Mouse (Mus musculus) heart, adult 2 months (tissue): ENCODE data around the gene Pcsk5. TPM values are rescaled to one million over a fixed set of nuclear protein-coding genes. Genes with fewer than 3 reads are reported as not detected.

ENCODE experiments used
- DNase-seq, 2 experiments: peaks; one replicate each; pipeline ENCODE4 v3.0.0; 2021
- H3K27ac ChIP-seq: fragments of 200-600 bp; 2 replicates; pipeline ENCODE4 v1.8.1; 2022
- H3K27me3 ChIP-seq: fragments of 200-500 bp; 2 replicates; pipeline ENCODE4 v1.6.1; 2012; ENCODE audit warnings: mild to moderate bottlenecking, low read length, inconsistent platforms, mixed read lengths; ENCODE audit not compliant: control insufficient read depth, insufficient read depth
- H3K36me3 ChIP-seq: fragments of 200-500 bp; 2 replicates; pipeline ENCODE4 v1.6.1; 2012; ENCODE audit warnings: low read length, inconsistent platforms; ENCODE audit not compliant: control insufficient read depth, insufficient read depth
- H3K4me1 ChIP-seq: fragments of 200-500 bp; 2 replicates; pipeline ENCODE4 v1.6.1; 2011; ENCODE audit warnings: low read length; ENCODE audit not compliant: control insufficient read depth, insufficient read depth
- H3K4me3 ChIP-seq: fragments of 200-600 bp; 2 replicates; pipeline ENCODE4 v1.8.1; 2022
- H3K79me2 ChIP-seq: fragments of 200-500 bp; replicated peaks from 2 replicates; pipeline ENCODE4 v1.6.1; 2012; ENCODE audit warnings: mild to moderate bottlenecking, inconsistent platforms, low read length, moderate library complexity, mixed read lengths; ENCODE audit not compliant: control insufficient read depth, insufficient read depth
- H3K9ac ChIP-seq: fragments of 200-500 bp; 2 replicates; pipeline ENCODE4 v1.6.1; 2012; ENCODE audit warnings: low read depth, mild to moderate bottlenecking, control low read depth, inconsistent platforms, low read length, mixed read lengths
- CTCF ChIP-seq: fragments of 200-600 bp; IDR thresholded peaks from 2 replicates; pipeline ENCODE4 v1.8.1; 2022; ENCODE audit warnings: antibody characterized with exemption, mild to moderate bottlenecking, moderate library complexity
- EP300 ChIP-seq: fragments of 200-500 bp; IDR thresholded peaks from 2 replicates; pipeline ENCODE4 v1.6.1; 2011; ENCODE audit warnings: low read depth, low read length, control low read depth; ENCODE audit not compliant: insufficient read depth
- POLR2A ChIP-seq: fragments of 200-500 bp; IDR thresholded peaks from 2 replicates; pipeline ENCODE4 v1.6.1; 2011; ENCODE audit warnings: mild to moderate bottlenecking, low read depth, low read length, control low read depth; ENCODE audit not compliant: insufficient read depth
- WGBS: fragments of 180-500 bp; shearing (Covaris S2); methylation state at CpG from one replicate; pipeline ENCODE4 v1.1.7; 2018; 5-methylcytosine and 5-hydroxymethylcytosine counted together
- intact Hi-C: fragments of 180-260 bp; cut with DNase I; formaldehyde crosslinking; loops from one replicate; pipeline ENCODE4 v1.15.1; 2025
- polyA plus RNA-seq: library from polyadenylated mRNA; depleted of rRNA; stranded (reverse); fragments of >200 nt; gene quantifications from 2 replicates; pipeline ENCODE4 v1.2.3, GENCODE M21; 2012
- total RNA-seq, 2 experiments: library from RNA; stranded (reverse); gene quantifications; 2 replicates each; pipeline ENCODE4 v1.2.3; 2021

Pcsk5 gene
- total and polyA plus RNA-seq, 3 experiments, result 1.5 to 2.8 (median 1.9) TPM

DNA sequence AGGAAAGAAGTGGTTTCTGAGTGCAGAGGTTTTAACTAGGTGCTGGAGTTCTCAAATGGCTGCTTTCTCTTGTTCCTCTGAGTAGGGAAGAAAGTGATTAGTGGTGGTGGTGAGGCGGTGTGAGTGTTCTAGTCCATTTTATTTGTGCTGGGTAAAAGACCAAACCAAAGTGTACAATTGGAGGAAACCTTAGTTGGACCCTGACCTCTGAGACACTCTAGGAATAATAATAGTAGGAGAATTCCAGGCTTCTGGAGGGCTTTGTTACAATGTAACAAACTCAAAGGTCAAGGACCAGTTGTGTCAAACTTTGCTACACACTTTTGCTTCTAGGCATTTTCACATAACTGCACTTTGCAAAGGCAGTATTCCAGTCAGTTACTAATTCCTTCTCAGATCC is 400.8 kb downstream of the Pcsk5 start:
- H3K27me3 ChIP-seq, result no peaks in the 10 kb centered on the region
- TF ChIP-seq EP300, result no peak
- H3K9ac ChIP-seq, result no peak overlapping the region
- WGBS, result 61% methylated on average over 1 of the region's 1 CpGs
- no peaks in the 10 kb centered on the region for H3K4me1 ChIP-seq
- intact Hi-C loops, result no loop called here
- no peaks in the 10 kb centered on the region for H3K79me2 ChIP-seq
- DNase-seq, result no peak
- no peak overlapping the region for H3K27ac ChIP-seq
- no peaks in the 10 kb centered on the region for H3K36me3 ChIP-seq
- H3K4me3 ChIP-seq, result no peak overlapping the region

DNA sequence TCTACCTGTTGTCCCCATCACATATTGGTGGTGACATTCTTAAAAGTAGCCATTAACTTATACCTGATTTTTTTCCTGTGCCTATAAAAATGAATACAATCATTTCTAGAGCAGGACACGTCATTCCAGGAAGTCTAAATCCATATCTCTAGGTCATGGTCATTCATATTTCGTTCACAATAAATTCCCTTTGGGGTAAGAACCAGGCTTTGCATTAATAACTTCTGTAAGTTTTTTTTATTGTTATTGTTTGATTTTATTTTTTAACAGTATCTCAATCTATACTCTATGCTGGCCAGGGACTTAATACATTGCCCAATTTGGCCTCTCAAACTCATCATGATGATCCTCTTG is 408.9 kb downstream of the Pcsk5 start:
- intact Hi-C loops, result no loop called here

DNA sequence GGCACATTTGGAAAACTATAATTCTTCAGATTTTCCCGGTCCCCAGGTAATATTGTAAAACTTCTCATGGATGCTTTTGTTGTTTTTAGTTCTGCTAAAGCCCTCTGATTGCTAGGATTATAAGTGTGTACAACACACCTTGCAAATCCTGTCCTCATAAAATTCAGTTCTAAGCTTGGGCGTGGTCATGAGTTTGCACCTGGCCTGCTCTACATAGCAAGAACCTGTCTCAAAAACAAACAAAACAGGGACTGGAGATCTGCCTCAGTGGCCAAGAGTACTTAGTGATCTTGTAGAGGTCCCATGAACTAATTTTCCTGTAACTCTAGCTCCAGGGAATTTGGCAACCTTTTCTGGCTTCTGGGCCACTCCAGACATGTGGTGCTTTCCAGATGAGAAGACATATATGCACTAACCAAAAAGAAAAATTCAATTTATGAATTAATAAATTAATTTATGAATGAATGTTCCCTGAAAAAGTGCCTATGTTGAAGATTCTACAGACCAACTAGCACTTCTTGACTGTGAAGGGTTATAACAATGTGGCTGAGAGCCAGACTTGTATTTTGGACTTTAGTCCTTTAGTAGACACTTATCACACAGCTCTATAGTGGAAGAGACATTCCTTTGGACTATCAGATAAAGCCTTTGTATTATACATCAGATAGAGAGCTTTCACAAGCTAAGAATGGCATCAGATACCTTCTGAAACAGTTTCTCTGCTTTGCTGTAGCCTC is 409.4 kb downstream of the Pcsk5 start:
- DNase-seq, result no peak
- no peak for TF ChIP-seq EP300
- no peak for TF ChIP-seq POLR2A
- no peak for TF ChIP-seq CTCF
- Histone ChIP-seq H3K4me3 (no peak overlapping the region), H3K4me1 (no peaks in the 10 kb centered on the region), H3K36me3 (no peaks in the 10 kb centered on the region), H3K27ac (no peak overlapping the region), H3K27me3 (no peaks in the 10 kb centered on the region), H3K9ac (no peak overlapping the region), H3K79me2 (no peaks in the 10 kb centered on the region)
- intact Hi-C loops, result no loop called here
- WGBS, result 87% methylated on average over 2 of the region's 2 CpGs

More for the DNA sequence above, 408.9 kb downstream of the Pcsk5 start:
- WGBS, result 52% methylated on average over 2 of the region's 2 CpGs
- Histone ChIP-seq H3K36me3 (no peaks in the 10 kb centered on the region), H3K27me3 (no peaks in the 10 kb centered on the region), H3K4me3 (no peak overlapping the region), H3K4me1 (no peaks in the 10 kb centered on the region), H3K27ac (no peak overlapping the region), H3K79me2 (no peaks in the 10 kb centered on the region), H3K9ac (no peak overlapping the region)
- TF ChIP-seq POLR2A, result no peak
- TF ChIP-seq EP300, result no peak
- no peak for TF ChIP-seq CTCF
- DNase-seq, result no peak

DNA sequence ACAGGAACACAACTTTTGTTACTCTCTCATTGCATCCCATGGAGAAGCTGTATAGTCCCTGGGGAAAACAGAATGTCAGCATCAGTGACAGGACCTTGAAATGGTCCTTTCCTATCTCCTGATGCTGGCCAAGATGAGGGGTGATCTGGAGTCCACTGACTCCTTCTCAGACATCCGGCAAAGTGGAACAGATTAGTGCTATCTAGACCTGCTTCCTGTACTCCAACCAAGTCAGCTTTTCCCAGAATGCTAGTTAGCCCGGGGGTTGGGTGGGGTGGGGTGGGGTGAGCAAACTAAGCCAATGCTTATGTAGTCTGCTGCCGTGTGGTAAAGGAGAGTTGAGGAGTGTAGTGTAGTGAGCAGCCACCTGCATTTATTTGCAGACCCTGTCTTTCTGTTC is 414.1 kb downstream of the Pcsk5 start:
- no peak overlapping the region for H3K27ac ChIP-seq
- H3K79me2 ChIP-seq, result no peaks in the 10 kb centered on the region
- H3K36me3 ChIP-seq, result no peaks in the 10 kb centered on the region
- no peaks in the 10 kb centered on the region for H3K4me1 ChIP-seq
- no peak for DNase-seq
- no peak overlapping the region for H3K4me3 ChIP-seq
- TF ChIP-seq CTCF (no peak), EP300 (no peak), POLR2A (no peak)
- intact Hi-C loops, result no loop called here
- H3K27me3 ChIP-seq, result no peaks in the 10 kb centered on the region
- no peak overlapping the region for H3K9ac ChIP-seq
- 26% methylated on average over 3 of the region's 3 CpGs for WGBS

DNA sequence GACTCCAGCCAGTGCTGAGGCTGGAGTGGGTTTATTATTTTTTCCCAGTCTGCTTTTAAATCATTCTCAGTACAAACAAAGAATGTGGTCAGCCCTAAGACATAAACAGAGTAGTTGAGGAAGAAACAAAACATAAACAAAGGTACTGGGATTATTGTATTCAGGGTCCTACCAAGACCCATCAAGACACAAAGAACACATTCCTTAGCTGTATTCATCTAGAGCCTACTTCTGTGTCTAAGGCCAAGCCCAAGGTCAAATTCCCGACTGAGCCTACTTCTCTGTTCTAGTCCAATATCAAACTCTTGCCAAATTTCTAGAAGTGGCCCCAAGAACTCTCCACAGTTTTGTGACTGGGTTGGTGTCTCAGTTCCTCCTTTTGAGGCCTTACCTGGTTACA is 419.6 kb downstream of the Pcsk5 start:
- H3K4me3 ChIP-seq, result no peak overlapping the region
- 61% methylated on average over 1 of the region's 1 CpGs for WGBS
- no peaks in the 10 kb centered on the region for H3K27me3 ChIP-seq
- no peaks in the 10 kb centered on the region for H3K36me3 ChIP-seq
- H3K9ac ChIP-seq, result no peak overlapping the region
- no peak for TF ChIP-seq CTCF
- no peak for TF ChIP-seq POLR2A
- H3K27ac ChIP-seq, result no peak overlapping the region
- intact Hi-C loops, result no loop called here
- no peaks in the 10 kb centered on the region for H3K79me2 ChIP-seq
- no peaks in the 10 kb centered on the region for H3K4me1 ChIP-seq
- DNase-seq, result no peak

DNA sequence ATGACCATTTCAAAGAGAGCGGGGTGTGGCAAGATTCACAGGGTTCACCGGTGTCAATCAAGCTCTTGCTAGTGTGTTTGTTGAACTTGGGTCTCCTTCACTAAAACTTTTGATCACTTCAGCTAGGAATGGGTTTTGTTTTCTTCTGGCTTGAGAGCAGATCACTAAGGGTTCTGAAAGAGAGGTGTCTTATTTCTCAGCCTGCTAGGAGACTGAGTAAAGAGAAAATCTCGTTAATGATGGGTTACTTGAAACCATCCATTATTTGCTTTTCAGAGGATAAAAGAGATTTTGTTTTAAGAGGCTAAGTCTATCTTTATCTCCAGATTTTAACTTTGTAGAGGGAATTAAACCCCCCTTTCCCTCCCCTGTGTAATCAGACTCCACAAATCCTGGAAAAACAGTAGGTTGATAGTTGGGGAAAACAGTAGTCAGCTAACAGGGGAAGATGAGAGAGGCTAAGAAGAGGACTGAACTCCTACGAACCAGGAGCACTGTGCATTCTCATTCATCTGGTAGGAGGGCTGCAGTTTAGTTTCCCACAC is 424.4 kb downstream of the Pcsk5 start:
- H3K36me3 ChIP-seq, result no peaks in the 10 kb centered on the region
- TF ChIP-seq CTCF (no peak), POLR2A (no peak), EP300 (no peak)
- H3K4me3 ChIP-seq, result no peak overlapping the region
- H3K4me1 ChIP-seq, result no peaks in the 10 kb centered on the region
- H3K27me3 ChIP-seq, result no peaks in the 10 kb centered on the region
- intact Hi-C loops, result no loop called here
- WGBS, result 57% methylated on average over 4 of the region's 4 CpGs
- no peak for DNase-seq
- no peak overlapping the region for H3K9ac ChIP-seq
- no peak overlapping the region for H3K27ac ChIP-seq
- no peaks in the 10 kb centered on the region for H3K79me2 ChIP-seq
